Mouse (Mus musculus): ENCODE data around the gene Fyco1. TPM values are rescaled to one million over a fixed set of nuclear protein-coding genes. Genes with fewer than 3 reads are reported as not detected.
A peak's percentile ranks its signal among the peaks of the same experiment; 100 is the strongest.

Fyco1 gene
- 5.1 and 5.8 TPM in 2 replicates for polyA plus RNA-seq (2014; fragmentation: Nextera tagmentation; extraction: Ambion mirVana)

GRCm38 (mm10) chr9:123851713-123852448 is at the start of gene Fyco1:
TSS of gene Fyco1 (minus strand) at chr9:123851899.
- H3K27ac ChIP-seq (replicated peaks; ENCODE audit: low read depth, low read length): peak within 1 kb of the TSS; percentile 78
- no peaks in the 10 kb centered on the region for H3K4me1 ChIP-seq (ENCODE audit: control insufficient read depth, insufficient read depth, low read length)
- DNase-seq (ENCODE audit: low spot score) (peak; percentile 97), ATAC-seq (replicated peaks; ENCODE audit: insufficient number of reproducible peaks, low FRiP score, low TSS enrichment, low read depth) (peak; percentile 98)
- under 1% methylated on average over 46 of the region's 47 CpGs for WGBS
- no peaks in the 10 kb centered on the region for H3K9me3 ChIP-seq (replicated peaks; ENCODE audit: control insufficient read depth, low read length)
- peak within 1 kb of the TSS; percentile 78 for H3K9ac ChIP-seq (replicated peaks; ENCODE audit: low read length)
- no peaks in the 10 kb centered on the region for H3K36me3 ChIP-seq (replicated peaks; ENCODE audit: control insufficient read depth, insufficient read depth, low read depth, low read length)
- H3K4me3 ChIP-seq (ENCODE audit: low read depth, low read length): peak within 1 kb of the TSS; percentile 68
- no peaks in the 10 kb centered on the region for H3K27me3 ChIP-seq (ENCODE audit: control insufficient read depth, insufficient read depth, low read length)
- H3K4me2 ChIP-seq (ENCODE audit: low read depth, low read length): peak within 1 kb of the TSS; percentile 57

GRCm38 (mm10) chr9:123872049-123872448 is 20.4 kb upstream of the Fyco1 start:
- Histone ChIP-seq H3K4me1 (ENCODE audit: control insufficient read depth, insufficient read depth, low read length) (no peaks in the 10 kb centered on the region), H3K9ac (replicated peaks; ENCODE audit: low read length) (no peak overlapping the region), H3K4me2 (ENCODE audit: low read depth, low read length) (no peak overlapping the region), H3K36me3 (replicated peaks; ENCODE audit: control insufficient read depth, insufficient read depth, low read depth, low read length) (no peaks in the 10 kb centered on the region), H3K27ac (replicated peaks; ENCODE audit: low read depth, low read length) (no peak overlapping the region), H3K9me3 (replicated peaks; ENCODE audit: control insufficient read depth, low read length) (no peaks in the 10 kb centered on the region), H3K4me3 (ENCODE audit: low read depth, low read length) (no peak overlapping the region), H3K27me3 (ENCODE audit: control insufficient read depth, insufficient read depth, low read length) (no peaks in the 10 kb centered on the region)
- WGBS: 76% methylated on average over 4 of the region's 4 CpGs
- DNase-seq (ENCODE audit: low spot score) (no peak), ATAC-seq (replicated peaks; ENCODE audit: insufficient number of reproducible peaks, low FRiP score, low TSS enrichment, low read depth) (no peak)

- Histone ChIP-seq H3K9me3 (replicated peaks; ENCODE audit: control insufficient read depth, low read length) (no peaks in the 10 kb centered on the region), H3K4me1 (ENCODE audit: control insufficient read depth, insufficient read depth, low read length) (no peaks in the 10 kb centered on the region), H3K36me3 (replicated peaks; ENCODE audit: control insufficient read depth, insufficient read depth, low read depth, low read length) (no peaks in the 10 kb centered on the region), H3K4me2 (ENCODE audit: low read depth, low read length) (no peak overlapping the region), H3K27me3 (ENCODE audit: control insufficient read depth, insufficient read depth, low read length) (no peaks in the 10 kb centered on the region), H3K4me3 (ENCODE audit: low read depth, low read length) (no peak overlapping the region), H3K9ac (replicated peaks; ENCODE audit: low read length) (no peak overlapping the region), H3K27ac (replicated peaks; ENCODE audit: low read depth, low read length) (no peak overlapping the region)
- no peak for ATAC-seq (replicated peaks; ENCODE audit: insufficient number of reproducible peaks, low FRiP score, low TSS enrichment, low read depth)
- 79% methylated on average over 3 of the region's 6 CpGs for WGBS
- no peak for DNase-seq (ENCODE audit: low spot score)
These were observed 17.6 kb upstream of the Fyco1 start for GRCm38 (mm10) chr9:123869167-123869784.

- Histone ChIP-seq H3K9me3 (replicated peaks; ENCODE audit: control insufficient read depth, low read length) (no peaks in the 10 kb centered on the region), H3K36me3 (replicated peaks; ENCODE audit: control insufficient read depth, insufficient read depth, low read depth, low read length) (no peaks in the 10 kb centered on the region), H3K4me1 (ENCODE audit: control insufficient read depth, insufficient read depth, low read length) (no peaks in the 10 kb centered on the region), H3K27me3 (ENCODE audit: control insufficient read depth, insufficient read depth, low read length) (no peaks in the 10 kb centered on the region), H3K27ac (replicated peaks; ENCODE audit: low read depth, low read length) (no peak overlapping the region), H3K4me3 (ENCODE audit: low read depth, low read length) (no peak overlapping the region), H3K9ac (replicated peaks; ENCODE audit: low read length) (no peak overlapping the region), H3K4me2 (ENCODE audit: low read depth, low read length) (no peak overlapping the region)
- no peak for DNase-seq (ENCODE audit: low spot score)
- ATAC-seq (replicated peaks; ENCODE audit: insufficient number of reproducible peaks, low FRiP score, low TSS enrichment, low read depth): no peak
- 90% methylated on average over 1 of the region's 1 CpGs for WGBS
These were observed 11.9 kb upstream of the Fyco1 start for GRCm38 (mm10) chr9:123863641-123864040.

GRCm38 (mm10) chr9:123862895-123863616 is 11.4 kb upstream of the Fyco1 start:
- H3K27me3 ChIP-seq (ENCODE audit: control insufficient read depth, insufficient read depth, low read length): no peaks in the 10 kb centered on the region
- H3K9me3 ChIP-seq (replicated peaks; ENCODE audit: control insufficient read depth, low read length): no peaks in the 10 kb centered on the region
- no peaks in the 10 kb centered on the region for H3K4me1 ChIP-seq (ENCODE audit: control insufficient read depth, insufficient read depth, low read length)
- no peak overlapping the region for H3K4me2 ChIP-seq (ENCODE audit: low read depth, low read length)
- no peak for DNase-seq (ENCODE audit: low spot score)
- no peak overlapping the region for H3K27ac ChIP-seq (replicated peaks; ENCODE audit: low read depth, low read length)
- no peak overlapping the region for H3K9ac ChIP-seq (replicated peaks; ENCODE audit: low read length)
- no peak overlapping the region for H3K4me3 ChIP-seq (ENCODE audit: low read depth, low read length)
- ATAC-seq (replicated peaks; ENCODE audit: insufficient number of reproducible peaks, low FRiP score, low TSS enrichment, low read depth): no peak
- WGBS: 74% methylated on average over 1 of the region's 1 CpGs
- no peaks in the 10 kb centered on the region for H3K36me3 ChIP-seq (replicated peaks; ENCODE audit: control insufficient read depth, insufficient read depth, low read depth, low read length)

GRCm38 (mm10) chr9:123861929-123862328 is 10.2 kb upstream of the Fyco1 start, which contains the start of gene Xcr1:
TSS of gene Xcr1 (minus strand) at chr9:123862029.
- DNase-seq (ENCODE audit: low spot score): no peak
- H3K36me3 ChIP-seq (replicated peaks; ENCODE audit: control insufficient read depth, insufficient read depth, low read depth, low read length): no peaks in the 10 kb centered on the region
- no peak within 1 kb of the TSS for H3K4me3 ChIP-seq (ENCODE audit: low read depth, low read length)
- 87% methylated on average over 9 of the region's 9 CpGs for WGBS
- no peaks in the 10 kb centered on the region for H3K4me1 ChIP-seq (ENCODE audit: control insufficient read depth, insufficient read depth, low read length)
- no peak within 1 kb of the TSS for H3K4me2 ChIP-seq (ENCODE audit: low read depth, low read length)
- H3K9me3 ChIP-seq (replicated peaks; ENCODE audit: control insufficient read depth, low read length): no peaks in the 10 kb centered on the region
- H3K27ac ChIP-seq (replicated peaks; ENCODE audit: low read depth, low read length): no peak within 1 kb of the TSS
- H3K9ac ChIP-seq (replicated peaks; ENCODE audit: low read length): no peak within 1 kb of the TSS
- no peak for ATAC-seq (replicated peaks; ENCODE audit: insufficient number of reproducible peaks, low FRiP score, low TSS enrichment, low read depth)
- no peaks in the 10 kb centered on the region for H3K27me3 ChIP-seq (ENCODE audit: control insufficient read depth, insufficient read depth, low read length)

GRCm38 (mm10) chr9:123856836-123857235 is 5.1 kb upstream of the Fyco1 start:
- Histone ChIP-seq H3K9ac (replicated peaks; ENCODE audit: low read length) (no peak overlapping the region), H3K4me3 (ENCODE audit: low read depth, low read length) (no peak overlapping the region), H3K27me3 (ENCODE audit: control insufficient read depth, insufficient read depth, low read length) (no peaks in the 10 kb centered on the region), H3K4me2 (ENCODE audit: low read depth, low read length) (no peak overlapping the region), H3K27ac (replicated peaks; ENCODE audit: low read depth, low read length) (no peak overlapping the region), H3K36me3 (replicated peaks; ENCODE audit: control insufficient read depth, insufficient read depth, low read depth, low read length) (no peaks in the 10 kb centered on the region), H3K4me1 (ENCODE audit: control insufficient read depth, insufficient read depth, low read length) (no peaks in the 10 kb centered on the region), H3K9me3 (replicated peaks; ENCODE audit: control insufficient read depth, low read length) (no peaks in the 10 kb centered on the region)
- WGBS: 78% methylated on average over 2 of the region's 2 CpGs
- DNase-seq (ENCODE audit: low spot score): no peak
- no peak for ATAC-seq (replicated peaks; ENCODE audit: insufficient number of reproducible peaks, low FRiP score, low TSS enrichment, low read depth)

All from embryonic facial prominence, embryonic 11.5 days (tissue).